Mouse (Mus musculus) cerebellum, adult 2 months (tissue): ENCODE results near the gene Akap12. TPM values are rescaled to one million over a fixed set of nuclear protein-coding genes. Genes with fewer than 3 reads are reported as not detected.

ENCODE experiments used
- DNase-seq, 2 experiments: peaks; one replicate each; pipeline ENCODE4 v3.0.0; 2021
- H3K27ac ChIP-seq: fragments of 200-500 bp; 2 replicates; pipeline ENCODE4 v1.5.1; 2012; ENCODE audit warnings: low read length, control low read depth, inconsistent platforms; ENCODE audit not compliant: insufficient read depth
- H3K27me3 ChIP-seq: fragments of 200-500 bp; 2 replicates; pipeline ENCODE4 v1.6.1; 2012; ENCODE audit warnings: inconsistent platforms, mild to moderate bottlenecking, low read length, moderate library complexity; ENCODE audit not compliant: control insufficient read depth, insufficient read depth
- H3K4me1 ChIP-seq: fragments of 200-500 bp; 2 replicates; pipeline ENCODE4 v1.6.1; 2011; ENCODE audit warnings: low read length; ENCODE audit not compliant: control insufficient read depth, insufficient read depth
- H3K4me3 ChIP-seq: fragments of 200-500 bp; replicated peaks from 2 replicates; pipeline ENCODE3; 2011; ENCODE audit warnings: mild to moderate bottlenecking, low read depth, low read length, control low read depth; ENCODE audit not compliant: insufficient read depth
- CTCF ChIP-seq: fragments of 200-500 bp; IDR thresholded peaks from 2 replicates; pipeline ENCODE4 v1.5.1; 2011; ENCODE audit warnings: low read depth, mild to moderate bottlenecking, control low read depth, low read length, moderate library complexity, borderline replicate concordance; ENCODE audit not compliant: insufficient read depth
- POLR2A ChIP-seq: fragments of 200-500 bp; IDR thresholded peaks from 2 replicates; pipeline ENCODE4 v1.6.1; 2011; ENCODE audit warnings: low read length, control low read depth, borderline replicate concordance; ENCODE audit not compliant: insufficient read depth
- WGBS: fragments of 180-500 bp; shearing (Covaris S2); methylation state at CpG from one replicate; pipeline ENCODE4 v1.1.7; 2018; 5-methylcytosine and 5-hydroxymethylcytosine counted together
- polyA plus RNA-seq: library from polyadenylated mRNA; depleted of rRNA; stranded (reverse); fragments of >200 nt; gene quantifications from 2 replicates; pipeline ENCODE4 v1.2.3, GENCODE M21; 2012

Akap12 gene
- polyA plus RNA-seq, 1 experiment = 38.4 TPM

DNA sequence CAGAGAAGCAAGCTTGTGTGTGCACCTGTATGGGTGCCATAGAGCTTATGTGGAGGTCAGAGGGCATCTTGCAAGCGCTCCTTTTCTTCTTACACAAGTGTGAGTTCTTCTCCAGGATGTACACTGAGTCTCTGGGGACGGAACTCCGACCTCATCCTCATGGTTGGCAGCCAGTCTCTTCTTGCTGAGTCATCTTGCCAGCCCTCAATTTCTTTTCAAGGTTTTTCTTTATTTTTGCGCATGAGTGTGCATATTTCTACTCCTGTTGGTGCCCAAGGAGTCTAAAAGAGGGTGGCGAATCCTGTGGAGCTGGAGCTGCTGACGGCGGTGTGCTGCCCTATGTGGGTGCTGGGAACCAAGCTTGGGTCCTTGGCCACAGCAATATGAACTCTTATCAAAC, 19.8 kb upstream of the Akap12 start:
- H3K27me3 ChIP-seq = no peaks in the 10 kb centered on the region
- DNase-seq = no peak
- H3K4me3 ChIP-seq = no peak overlapping the region
- 80% methylated on average over 7 of the region's 7 CpGs for WGBS
- no peak overlapping the region for H3K27ac ChIP-seq
- no peak for TF ChIP-seq CTCF
- no peak for TF ChIP-seq POLR2A
- H3K4me1 ChIP-seq = 0 out of 2 replicates have a peak, but pooled peaks cover 3% of the 10 kb centered on the region

DNA sequence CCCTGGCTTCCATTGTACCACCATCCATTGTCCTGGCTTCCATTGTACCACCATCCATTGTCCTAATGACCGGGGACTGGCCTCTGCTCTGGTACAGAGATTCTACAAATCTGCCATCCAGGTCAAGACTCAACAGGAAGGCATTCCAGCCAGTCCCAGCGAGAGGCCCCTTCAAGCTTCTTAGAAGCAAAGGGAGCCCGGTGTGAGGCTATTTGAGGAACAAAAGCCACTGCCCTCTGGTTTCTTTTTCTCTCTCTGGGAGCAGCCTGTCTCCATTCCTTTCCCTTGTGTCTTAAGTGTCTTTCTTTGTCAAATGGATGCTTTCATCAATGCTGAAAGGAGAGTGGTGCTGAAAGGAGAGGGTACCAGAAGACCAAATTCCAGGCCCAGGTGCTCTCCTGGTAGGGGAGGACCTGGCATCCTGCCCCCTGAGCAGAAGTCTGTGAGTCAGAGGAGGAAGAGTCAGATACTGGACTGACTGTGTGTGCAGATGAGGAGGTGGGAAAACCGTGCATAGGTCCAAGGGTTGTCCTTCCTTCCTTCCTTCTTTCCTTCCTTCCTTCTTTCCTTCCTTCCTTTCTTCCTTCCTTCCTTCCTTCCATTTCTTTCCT, 16.8 kb upstream of the Akap12 start:
- Histone ChIP-seq H3K4me1 (0 out of 2 replicates have a peak, but pooled peaks cover 3% of the 10 kb centered on the region), H3K27ac (no peak overlapping the region), H3K4me3 (no peak overlapping the region), H3K27me3 (no peaks in the 10 kb centered on the region)
- TF ChIP-seq CTCF = no peak
- TF ChIP-seq POLR2A = no peak
- peak; percentile 62 to 69 for DNase-seq
- 28% methylated on average over 4 of the region's 4 CpGs for WGBS

DNA sequence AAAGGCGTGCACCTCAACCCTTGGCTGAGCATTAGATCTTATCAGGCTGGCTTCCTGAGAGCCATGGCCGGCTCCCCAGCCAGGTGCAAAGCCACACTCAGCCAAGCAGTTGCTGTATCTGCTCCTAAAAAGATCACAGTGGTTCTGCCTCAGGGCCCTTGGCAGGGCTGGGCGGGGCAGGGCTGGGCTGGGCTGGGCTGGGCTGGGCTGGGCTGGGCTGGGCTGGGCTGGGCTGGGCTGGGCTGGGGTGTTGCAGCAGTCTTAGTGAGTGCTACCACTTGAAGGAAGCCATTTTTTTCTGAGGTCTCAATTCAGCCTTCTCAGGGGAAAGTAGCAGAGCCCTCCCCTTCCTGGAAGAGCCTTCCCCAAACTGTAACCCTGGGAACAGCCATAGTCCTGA, 15.5 kb upstream of the Akap12 start:
- Histone ChIP-seq H3K4me3 (no peak overlapping the region), H3K4me1 (0 out of 2 replicates have a peak, but pooled peaks cover 3% of the 10 kb centered on the region), H3K27me3 (no peaks in the 10 kb centered on the region), H3K27ac (no peak overlapping the region)
- no peak for TF ChIP-seq POLR2A
- TF ChIP-seq CTCF = no peak
- WGBS = 99% methylated on average over 3 of the region's 3 CpGs
- DNase-seq = no peak

DNA sequence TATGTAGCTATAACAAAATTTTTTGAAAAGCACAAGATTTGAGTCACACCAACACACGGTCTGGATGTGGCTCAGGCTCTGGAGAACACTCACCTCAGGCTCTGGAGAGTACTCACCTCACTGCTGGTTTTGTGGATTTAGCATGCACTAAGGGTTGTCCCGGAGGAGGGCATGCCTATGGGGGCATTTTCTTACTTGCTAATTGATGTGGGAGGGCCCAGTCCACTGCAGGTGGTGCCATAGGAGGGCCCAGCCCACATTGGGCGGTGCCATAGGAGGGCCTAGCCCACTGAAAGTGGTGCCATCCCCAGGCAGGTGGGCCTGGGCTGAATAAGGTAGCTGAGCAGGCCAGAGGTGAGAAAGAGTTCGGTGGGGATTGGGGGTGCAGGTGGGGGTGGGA, 12.6 kb upstream of the Akap12 start:
- no peak for TF ChIP-seq CTCF
- WGBS = 78% methylated on average over 4 of the region's 4 CpGs

DNA sequence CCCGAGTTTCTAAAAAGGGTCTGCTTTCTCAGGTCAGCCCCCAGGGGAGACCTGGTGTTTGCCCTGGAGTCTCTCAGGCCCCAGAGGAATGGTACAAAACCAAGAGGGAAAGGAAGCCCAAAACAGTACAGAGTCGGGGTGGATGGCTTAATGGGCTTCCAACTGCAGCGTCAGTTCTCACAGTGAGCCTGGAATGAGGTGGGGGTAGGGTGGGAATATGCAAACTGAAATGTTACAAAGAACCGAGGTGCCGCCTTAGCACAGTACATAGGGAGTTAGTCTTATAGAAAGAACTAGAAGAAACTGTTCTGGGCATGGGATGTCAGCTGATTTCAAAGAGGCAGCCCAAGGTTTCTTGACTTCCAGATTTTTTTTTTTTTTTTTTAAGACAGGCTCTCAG, 11.7 kb upstream of the Akap12 start:
- TF ChIP-seq CTCF (no peak), POLR2A (no peak)
- WGBS = 66% methylated on average over 5 of the region's 5 CpGs

More for the DNA sequence above, 12.6 kb upstream of the Akap12 start:
- H3K27ac ChIP-seq = no peak overlapping the region
- no peaks in the 10 kb centered on the region for H3K27me3 ChIP-seq
- 0 out of 2 replicates have a peak, but pooled peaks cover 3% of the 10 kb centered on the region for H3K4me1 ChIP-seq
- H3K4me3 ChIP-seq = no peak overlapping the region
- no peak for DNase-seq

DNA sequence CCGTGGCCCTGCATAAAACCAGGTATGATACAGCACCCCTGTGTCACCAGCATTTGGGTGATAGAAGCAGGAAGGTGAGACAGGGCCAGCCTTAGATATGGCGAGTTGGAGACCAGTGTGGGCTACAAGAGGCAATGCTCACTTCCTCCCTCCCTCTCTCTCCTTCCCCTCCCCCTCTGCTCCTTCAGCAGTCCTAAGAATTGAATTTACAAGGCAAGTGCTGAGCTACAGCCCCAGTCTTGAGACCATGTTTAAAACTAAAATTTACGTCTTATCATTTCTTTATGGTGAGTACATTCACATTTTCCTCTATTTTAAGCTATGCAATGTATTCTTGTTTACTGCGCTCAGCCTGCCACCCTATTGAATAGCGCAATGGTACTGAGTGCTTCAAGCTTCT, 5.3 kb upstream of the Akap12 start:
- DNase-seq = no peak
- H3K27ac ChIP-seq = no peak overlapping the region
- WGBS = 87% methylated on average over 5 of the region's 5 CpGs
- H3K4me3 ChIP-seq = no peak overlapping the region
- TF ChIP-seq POLR2A = no peak
- TF ChIP-seq CTCF = no peak
- no peaks in the 10 kb centered on the region for H3K27me3 ChIP-seq
- H3K4me1 ChIP-seq = no peaks in the 10 kb centered on the region; the same call in 1 of the 2 replicates

More for the DNA sequence above, 11.7 kb upstream of the Akap12 start:
- DNase-seq = no peak
- Histone ChIP-seq H3K27ac (no peak overlapping the region), H3K27me3 (no peaks in the 10 kb centered on the region), H3K4me1 (0 out of 2 replicates have a peak, but pooled peaks cover 1% of the 10 kb centered on the region), H3K4me3 (no peak overlapping the region)

DNA sequence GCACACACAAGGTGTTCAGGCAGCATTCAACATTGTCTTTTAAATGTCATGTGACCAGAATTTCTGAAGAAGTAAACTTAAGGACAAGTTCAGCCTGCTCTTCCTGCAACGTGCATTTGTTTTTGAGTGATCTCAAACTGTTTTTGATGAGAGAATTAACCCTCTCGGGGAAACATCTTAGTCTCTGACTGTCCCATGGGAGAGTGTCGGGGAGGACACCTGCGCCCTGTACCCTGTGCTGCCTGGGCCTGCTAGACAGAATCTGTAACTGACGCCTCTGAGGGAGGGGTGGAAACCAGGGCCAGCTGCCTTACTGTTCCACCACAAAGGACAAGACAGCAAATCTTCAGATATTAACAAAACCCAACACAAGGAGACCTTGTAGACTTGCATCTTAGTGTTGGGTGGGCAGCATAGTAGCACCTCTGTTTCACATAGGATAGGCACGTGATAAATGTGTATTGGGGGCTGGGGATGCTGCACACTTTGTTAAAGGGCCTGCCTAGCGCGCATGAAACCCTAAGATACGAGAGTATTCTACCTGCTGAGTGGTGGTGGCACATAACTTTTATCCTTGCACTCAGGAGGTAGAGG, 4.7 kb upstream of the Akap12 start:
- no peak for DNase-seq
- TF ChIP-seq POLR2A = no peak
- TF ChIP-seq CTCF = no peak
- whole genome bisulfite sequencing = 84% methylated on average over 9 of the region's 9 CpGs

DNA sequence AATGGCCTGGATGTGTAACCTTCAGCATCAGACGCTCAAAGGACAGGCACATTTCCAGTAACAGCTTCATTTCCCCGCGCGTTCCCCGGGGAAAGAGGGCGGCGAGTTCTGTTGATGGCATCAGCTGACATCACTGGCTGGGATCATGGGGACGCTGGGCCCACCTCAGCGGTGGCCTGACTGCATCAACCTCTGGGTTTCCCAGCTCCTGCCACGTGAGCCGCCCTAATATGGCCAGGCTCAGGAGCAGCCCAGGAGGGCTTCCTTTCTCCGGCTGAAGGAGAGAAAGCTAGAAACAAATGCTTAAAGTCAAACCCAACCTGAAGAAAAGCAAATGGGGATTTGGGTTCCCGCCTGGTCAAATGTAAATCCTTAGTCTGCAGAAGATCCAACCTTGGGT, 539 bp upstream of the Akap12 start:
- peak; percentile 69 to 75 for DNase-seq
- peaks cover 10% of the 10 kb centered on the region for H3K4me1 ChIP-seq
- H3K27me3 ChIP-seq = no peaks in the 10 kb centered on the region
- 1% methylated on average over 13 of the region's 13 CpGs for whole genome bisulfite sequencing
- TF ChIP-seq CTCF (no peak), POLR2A (no peak)
- peak overlapping the region; percentile 96 for H3K4me3 ChIP-seq
- peak overlapping the region; percentile 51 for H3K27ac ChIP-seq

More for the DNA sequence above, 4.7 kb upstream of the Akap12 start:
- H3K4me3 ChIP-seq = no peak overlapping the region
- H3K27me3 ChIP-seq = no peaks in the 10 kb centered on the region
- H3K27ac ChIP-seq = no peak overlapping the region
- H3K4me1 ChIP-seq = no peaks in the 10 kb centered on the region; the same call in 1 of the 2 replicates
